Mouse (Mus musculus) G1E (cell line): ENCODE results near the gene Azin2.

Experiments
- CTCF ChIP-seq: IDR thresholded peaks from 2 replicates; pipeline ENCODE4 v1.5.1; 2012; ENCODE audit warnings: low read depth, low read length, inconsistent platforms, mixed read lengths
- GATA1 ChIP-seq: IDR thresholded peaks from 2 replicates; pipeline ENCODE4 v1.6.1; 2012; ENCODE audit warnings: borderline replicate concordance, low read length, inconsistent platforms, mixed read lengths
- GATA2 ChIP-seq: IDR thresholded peaks from 2 replicates; pipeline ENCODE4 v1.6.1; 2012; ENCODE audit warnings: low read depth, low read length, inconsistent platforms, borderline replicate concordance
- TAL1 ChIP-seq: conservative IDR thresholded peaks from 2 replicates; pipeline ENCODE4 v1.6.1; 2012; ENCODE audit warnings: low read depth, low read length, inconsistent platforms, mixed read lengths

GRCm38 (mm10) chr4:128896667-128897066 is 65.6 kb downstream of the Azin2 start:
- TF ChIP-seq CTCF (no peak), GATA1 (no peak), GATA2 (no peak), TAL1 (no peak)
